Mouse (Mus musculus) MEL (cell line): ENCODE measurements around the gene Htr6. TPM values are rescaled to one million over a fixed set of nuclear protein-coding genes. Genes with fewer than 3 reads are reported as not detected.

Source experiments
- DNase-seq: peaks from one replicate; pipeline ENCODE4 v3.0.0; 2011; ENCODE audit warnings: low read depth, low spot score
- H3K27ac ChIP-seq: 2 replicates; pipeline ENCODE4 v1.5.1; 2012; ENCODE audit warnings: low read depth, mild to moderate bottlenecking, control low read depth, low read length, moderate library complexity; ENCODE audit not compliant: control insufficient read depth
- H3K27me3 ChIP-seq, 2 experiments: fragments of 150-350 bp in 1 of 2; sonication (generic) in 1 of 2; 2 replicates each; pipeline ENCODE4 v1.6.1; 2012; ENCODE audit warnings: low read length in 2 of 2, mild to moderate bottlenecking in 2 of 2, improper control_type of control experiment in 1 of 2, moderate library complexity in 1 of 2; ENCODE audit not compliant: insufficient read depth in 2 of 2, control insufficient read depth in 1 of 2
- H3K36me3 ChIP-seq, 2 experiments: 2 replicates each; pipeline ENCODE4 v1.6.1; 2012 to 2014; ENCODE audit warnings: low read length in 2 of 2, improper control_type of control experiment in 1 of 2, inconsistent platforms in 1 of 2, mild to moderate bottlenecking in 1 of 2; ENCODE audit not compliant: insufficient read depth in 2 of 2, control insufficient read depth in 1 of 2
- H3K4me1 ChIP-seq, 2 experiments: fragments of 150-350 bp in 1 of 2; sonication (generic) in 1 of 2; 2 replicates each; pipeline ENCODE4 v1.6.1; 2012; ENCODE audit warnings: low read length in 2 of 2, improper control_type of control experiment in 1 of 2, mild to moderate bottlenecking in 1 of 2; ENCODE audit not compliant: insufficient read depth in 2 of 2, control insufficient read depth in 1 of 2
- H3K4me3 ChIP-seq, 2 experiments: fragments of 150-350 bp in 1 of 2; sonication (generic) in 1 of 2; 2 replicates each; pipeline ENCODE4 v1.5.1; 2012; ENCODE audit warnings: low read depth in 2 of 2, low read length in 2 of 2, mild to moderate bottlenecking in 2 of 2, moderate library complexity in 2 of 2, control low read depth in 1 of 2, improper control_type of control experiment in 1 of 2; ENCODE audit not compliant: control insufficient read depth in 1 of 2, insufficient read depth in 1 of 2
- H3K79me2 ChIP-seq: 2 replicates; pipeline ENCODE4 v1.6.1; 2012; ENCODE audit warnings: mild to moderate bottlenecking, low read length, moderate library complexity; ENCODE audit not compliant: control insufficient read depth, poor library complexity, insufficient read depth
- H3K9ac ChIP-seq: 2 replicates; pipeline ENCODE4 v1.6.1; 2012; ENCODE audit warnings: low read depth, mild to moderate bottlenecking, control low read depth, low read length, moderate library complexity; ENCODE audit not compliant: control insufficient read depth, poor library complexity, severe bottlenecking
- H3K9me3 ChIP-seq: fragments of 150-350 bp; sonication (generic); replicated peaks from 2 replicates; pipeline ENCODE4 v1.6.1; 2012; ENCODE audit warnings: mild to moderate bottlenecking, low read length, improper control_type of control experiment, moderate library complexity; ENCODE audit not compliant: insufficient read depth
- CHD1 ChIP-seq: IDR thresholded peaks from 2 replicates; pipeline ENCODE4 v1.6.1; 2012; ENCODE audit warnings: low read depth, mild to moderate bottlenecking, inconsistent platforms, low read length, improper control_type of control experiment
- CHD2 ChIP-seq: IDR thresholded peaks from 2 replicates; pipeline ENCODE4 v1.6.1; 2011; ENCODE audit warnings: low read length, improper control_type of control experiment
- ELF1 ChIP-seq: IDR thresholded peaks from 2 replicates; pipeline ENCODE4 v1.6.1; 2014; ENCODE audit warnings: low read depth, mild to moderate bottlenecking, inconsistent platforms, low read length, improper control_type of control experiment, moderate library complexity
- JUND ChIP-seq: IDR thresholded peaks from 2 replicates; pipeline ENCODE4 v1.6.1; 2011; ENCODE audit warnings: low read depth, mild to moderate bottlenecking, improper control_type of control experiment, low read length
- KAT2A ChIP-seq: conservative IDR thresholded peaks from 2 replicates; pipeline ENCODE4 v1.6.1; 2012; ENCODE audit warnings: low read depth, low read length, improper control_type of control experiment, inconsistent platforms
- MAX ChIP-seq: IDR thresholded peaks from 2 replicates; pipeline ENCODE4 v1.6.1; 2011; ENCODE audit warnings: low read length, improper control_type of control experiment
- MYC ChIP-seq: IDR thresholded peaks from 2 replicates; pipeline ENCODE4 v1.6.1; 2011; ENCODE audit warnings: low read depth, mild to moderate bottlenecking, low read length, improper control_type of control experiment, moderate library complexity
- NELFE ChIP-seq: IDR thresholded peaks from 2 replicates; pipeline ENCODE4 v1.6.1; 2011; ENCODE audit warnings: low read depth, low read length, improper control_type of control experiment
- POLR2AphosphoS2 ChIP-seq: IDR thresholded peaks from 2 replicates; pipeline ENCODE4 v1.6.1; 2011; ENCODE audit warnings: low read length, improper control_type of control experiment
- SMC3 ChIP-seq: IDR thresholded peaks from 2 replicates; pipeline ENCODE4 v1.6.1; 2011; ENCODE audit warnings: low read depth, low read length, improper control_type of control experiment
- TAL1 ChIP-seq: IDR thresholded peaks from 2 replicates; pipeline ENCODE4 v1.6.1; 2012; ENCODE audit warnings: mild to moderate bottlenecking, inconsistent platforms, low read length, moderate library complexity, mixed read lengths
- TBP ChIP-seq: IDR thresholded peaks from 2 replicates; pipeline ENCODE4 v1.8.0; 2011; ENCODE audit warnings: low read depth, low read length, improper control_type of control experiment
- USF1 ChIP-seq: IDR thresholded peaks from 2 replicates; pipeline ENCODE4 v1.6.1; 2014; ENCODE audit warnings: low read depth, mild to moderate bottlenecking, inconsistent platforms, low read length, improper control_type of control experiment, moderate library complexity
- polyA plus RNA-seq, 2 experiments: library from polyadenylated mRNA; stranded (reverse) in 1 of 2; unstranded in 1 of 2; fragments of >175 nt in 1 of 2; fragments of >200 nt in 1 of 2; gene quantifications; 2 replicates each; pipeline versions ENCODE4 v1.2.1 to v1.2.4; 2012; ENCODE audit warnings: low replicate concordance in 2 of 2, low read depth in 1 of 2; ENCODE audit not compliant: insufficient read length in 2 of 2, insufficient read depth in 1 of 2, missing spikeins in 1 of 2
- total RNA-seq: library from RNA; depleted of rRNA; stranded (reverse); fragments of 300-350 nt; gene quantifications from 2 replicates; pipeline ENCODE4 v1.2.3, GENCODE M21; 2012

Gene Htr6
- total and polyA plus RNA-seq, 3 experiments, result 0.08 TPM; not detected in 2

- no peak within 1 kb of the TSS for H3K4me3 ChIP-seq
- no peaks in the 10 kb centered on the region for H3K4me1 ChIP-seq
- H3K79me2 ChIP-seq, result no peaks in the 10 kb centered on the region
- no peak within 1 kb of the TSS for H3K27ac ChIP-seq
- H3K9ac ChIP-seq, result no peak within 1 kb of the TSS
- H3K36me3 ChIP-seq, result no peaks in the 10 kb centered on the region
- no peaks in the 10 kb centered on the region for H3K9me3 ChIP-seq
- no peaks in the 10 kb centered on the region for H3K27me3 ChIP-seq
- TF ChIP-seq MAX (no peak), ELF1 (no peak), NELFE (no peak), MYC (no peak), CHD2 (no peak), CHD1 (no peak), TAL1 (no peak), TBP (no peak), KAT2A (no peak)
- DNase-seq, result no peak
Measured at GRCm38 (mm10) chr4:139092356-139093195, 17.2 kb upstream of the Htr6 start, which contains the start of gene Nbl1. Nbl1 (minus strand) TSS chr4:139092993.

GRCm38 (mm10) chr4:139091478-139092355 is 16.3 kb upstream of the Htr6 start:
- no peak overlapping the region for H3K27ac ChIP-seq
- H3K27me3 ChIP-seq, result no peaks in the 10 kb centered on the region
- TF ChIP-seq JUND, result no peak
- TF ChIP-seq KAT2A, result no peak
- no peak for TF ChIP-seq MYC
- no peak for TF ChIP-seq SMC3
- TF ChIP-seq TAL1, result no peak
- H3K9me3 ChIP-seq, result no peaks in the 10 kb centered on the region
- no peaks in the 10 kb centered on the region for H3K36me3 ChIP-seq
- no peak for DNase-seq
- H3K79me2 ChIP-seq, result no peaks in the 10 kb centered on the region
- H3K9ac ChIP-seq, result no peak overlapping the region
- H3K4me3 ChIP-seq, result no peak overlapping the region
- H3K4me1 ChIP-seq, result no peaks in the 10 kb centered on the region

GRCm38 (mm10) chr4:139091066-139091465 is 15.7 kb upstream of the Htr6 start:
- TF ChIP-seq SMC3, result no peak
- no peak for TF ChIP-seq POLR2AphosphoS2
- TF ChIP-seq USF1, result no peak
- H3K9ac ChIP-seq, result no peak overlapping the region
- no peaks in the 10 kb centered on the region for H3K9me3 ChIP-seq
- no peaks in the 10 kb centered on the region for H3K79me2 ChIP-seq
- no peaks in the 10 kb centered on the region for H3K27me3 ChIP-seq
- H3K4me1 ChIP-seq, result no peaks in the 10 kb centered on the region
- H3K4me3 ChIP-seq, result no peak overlapping the region
- H3K27ac ChIP-seq, result no peak overlapping the region
- H3K36me3 ChIP-seq, result no peaks in the 10 kb centered on the region
- no peak for DNase-seq
